Mouse (Mus musculus) brain, embryonic 18.5 days (tissue): Measurements from ENCODE around the gene Pkdcc.
A peak's percentile ranks its signal among the peaks of the same experiment; 100 is the strongest.

ENCODE experiments used
- DNase-seq: peaks from one replicate; pipeline ENCODE4 v3.0.0-alpha.2; 2012; ENCODE audit warnings: low read depth, low spot score

Gene Pkdcc

DNA sequence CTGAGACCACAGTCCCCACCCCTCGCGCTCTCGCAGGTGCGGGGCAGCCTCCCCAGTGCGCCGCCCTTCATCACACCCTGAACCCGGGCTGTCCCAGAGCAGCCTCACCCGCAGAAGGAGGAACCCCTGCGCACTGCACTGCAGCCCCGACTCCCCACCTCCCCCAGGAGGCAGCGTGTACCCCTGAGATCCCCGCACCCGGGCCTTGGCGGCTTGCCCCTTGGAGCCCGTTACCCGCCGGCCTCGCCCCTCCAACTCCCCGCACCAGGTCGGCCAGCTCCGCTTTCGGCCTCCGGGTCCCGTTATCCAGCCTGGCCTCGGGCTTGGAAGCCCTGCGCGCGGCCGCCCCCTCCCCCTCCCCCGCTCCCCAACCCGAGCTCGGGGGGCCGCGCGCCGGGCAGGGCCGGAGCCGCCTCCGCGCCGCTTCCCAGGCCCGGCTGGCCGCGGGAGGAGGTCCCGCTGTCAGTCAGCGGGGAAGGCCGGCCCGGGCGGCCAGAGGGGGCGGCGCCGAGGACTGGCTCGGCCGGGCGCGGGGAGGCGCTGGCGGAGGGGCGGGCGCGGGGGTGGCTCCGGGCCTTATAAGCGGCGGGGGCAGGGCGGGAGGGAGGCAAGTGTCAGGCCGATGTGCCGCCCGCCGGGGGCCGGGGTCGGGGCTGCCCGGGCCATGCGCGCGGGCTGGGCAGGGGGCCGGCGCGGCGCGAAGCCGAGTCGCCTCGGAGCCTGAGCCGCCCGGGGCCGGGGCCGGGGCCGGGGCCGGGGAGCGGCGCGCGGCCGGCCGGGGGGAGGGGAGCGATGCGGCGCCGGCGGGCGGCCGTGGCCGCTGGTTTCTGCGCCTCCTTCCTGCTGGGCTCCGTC lies at the start of gene Pkdcc:
Gene Pkdcc, plus strand, starts transcription at position 619 of the 855 bp plus-strand sequence.
- peak; percentile 60 for DNase-seq

DNA sequence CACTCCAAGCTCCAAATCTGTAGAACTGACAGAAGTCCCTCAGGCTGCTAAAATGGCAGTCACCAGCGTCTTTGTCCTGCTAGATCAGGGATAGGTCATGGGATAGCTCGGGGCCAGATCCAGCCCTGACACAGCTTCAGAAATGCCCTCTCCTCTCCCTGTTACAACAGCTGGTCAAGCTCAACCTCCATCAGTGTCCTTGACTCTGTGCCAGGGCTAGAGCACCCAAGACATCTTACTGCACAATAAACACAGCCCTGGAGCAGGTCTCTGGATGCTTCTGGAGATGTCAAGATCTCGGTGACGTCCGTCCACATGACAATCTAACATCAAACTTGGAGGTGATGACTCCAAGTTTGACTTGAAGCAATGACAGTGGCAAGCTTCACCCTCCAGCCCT lies 48.9 kb upstream of the Pkdcc start:
- DNase-seq, result no peak

GRCm38 (mm10) chr17:83176146-83176545 lies 38.9 kb upstream of the Pkdcc start:
- no peak for DNase-seq

- no peak for DNase-seq
These were observed 36.5 kb upstream of the Pkdcc start for GRCm38 (mm10) chr17:83178483-83179150.

DNA sequence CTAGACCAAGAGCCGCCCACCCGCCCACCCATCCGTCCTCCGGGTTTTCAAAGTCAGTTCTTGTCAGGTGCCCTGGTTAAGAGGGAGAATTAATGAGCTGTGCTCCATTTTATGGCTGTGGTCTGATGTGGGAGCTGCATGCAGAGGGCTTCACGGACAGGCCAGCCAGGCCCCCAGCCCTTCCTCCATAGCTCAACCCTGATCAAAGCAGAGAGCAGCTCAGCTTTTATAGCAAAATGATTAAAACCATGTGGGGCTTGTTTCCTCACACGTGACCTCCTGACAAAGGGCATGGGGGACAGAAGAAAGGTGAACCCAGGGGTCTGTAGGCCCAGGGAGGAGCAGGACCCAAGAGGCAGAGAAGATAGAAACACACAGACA lies 36.0 kb upstream of the Pkdcc start:
- no peak for DNase-seq

DNA sequence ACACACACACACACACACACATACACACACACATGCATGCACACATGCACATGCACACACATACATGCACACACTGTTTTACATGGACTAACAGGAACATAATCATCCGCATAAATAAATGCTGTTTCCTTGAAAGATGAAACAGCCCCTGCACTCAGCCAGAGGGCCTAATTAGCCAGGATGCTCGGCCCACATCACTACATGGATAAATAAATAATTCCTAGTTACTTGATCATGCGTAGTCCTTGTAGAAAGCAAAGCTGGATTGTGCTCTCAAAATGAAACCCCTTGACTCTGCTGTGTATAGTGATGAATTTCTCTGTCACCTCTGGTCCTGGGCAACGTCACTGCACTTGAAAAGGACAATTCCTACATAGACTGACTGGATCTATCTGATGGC lies 35.5 kb upstream of the Pkdcc start:
- no peak for DNase-seq

DNA sequence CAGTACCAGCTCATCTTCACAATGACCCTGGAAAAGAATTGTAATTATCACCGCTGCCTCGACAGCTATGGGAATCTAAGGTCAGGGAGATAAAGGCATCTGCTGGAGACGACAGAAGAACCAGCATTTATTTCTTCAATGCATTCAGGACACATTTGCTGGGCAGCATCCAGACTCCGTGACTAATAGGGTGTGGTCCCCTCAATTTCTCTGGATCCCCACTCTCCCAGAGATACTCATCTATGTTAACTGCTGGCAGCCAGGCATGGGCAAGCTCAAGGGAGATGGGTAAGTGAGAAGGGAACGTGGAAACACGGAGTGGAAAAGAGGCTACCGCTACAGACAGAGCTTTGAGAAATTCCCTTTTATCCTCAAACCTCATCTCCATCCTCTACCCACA lies 34.0 kb upstream of the Pkdcc start:
- DNase-seq, result no peak

DNA sequence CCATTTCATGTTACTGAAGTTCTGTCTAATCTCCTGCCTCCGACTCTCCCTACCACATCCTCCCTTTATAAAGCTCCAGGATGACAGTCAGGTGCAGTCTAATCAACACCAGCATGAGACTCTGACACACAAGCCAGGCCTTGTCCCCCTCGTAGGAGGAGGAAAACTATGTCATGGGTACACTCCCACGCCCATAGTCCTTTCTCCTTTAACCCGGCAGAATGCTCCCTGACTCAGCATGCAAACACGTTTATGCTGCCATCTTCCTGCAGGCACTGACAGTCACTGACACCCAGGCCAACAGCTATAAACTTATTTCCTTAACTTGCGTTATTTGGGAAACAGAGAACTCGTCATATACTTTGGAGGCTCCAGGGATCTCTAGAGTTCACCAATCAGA lies 33.5 kb upstream of the Pkdcc start:
- no peak for DNase-seq

GRCm38 (mm10) chr17:83182061-83182664 lies 32.9 kb upstream of the Pkdcc start:
- DNase-seq, result no peak

DNA sequence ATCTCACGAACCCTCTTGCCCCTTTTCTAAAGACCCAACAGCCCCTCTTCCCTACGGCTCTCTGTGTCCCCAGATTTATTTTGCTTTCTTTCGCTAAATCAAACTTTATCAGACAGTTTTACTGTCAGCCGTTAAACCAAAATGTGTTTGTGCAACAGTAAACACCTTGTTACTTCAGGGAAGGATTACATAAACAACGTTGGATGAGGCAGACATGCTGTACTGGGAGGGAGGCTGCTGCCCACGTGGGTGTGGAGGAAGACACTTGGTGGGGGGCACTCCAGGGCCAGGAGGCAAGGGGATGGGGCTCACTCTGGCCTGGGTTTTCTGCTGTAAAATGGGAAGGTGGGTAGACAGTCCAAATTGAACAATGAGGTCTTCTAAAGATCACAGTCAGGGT lies 32.3 kb upstream of the Pkdcc start:
- DNase-seq, result no peak

DNA sequence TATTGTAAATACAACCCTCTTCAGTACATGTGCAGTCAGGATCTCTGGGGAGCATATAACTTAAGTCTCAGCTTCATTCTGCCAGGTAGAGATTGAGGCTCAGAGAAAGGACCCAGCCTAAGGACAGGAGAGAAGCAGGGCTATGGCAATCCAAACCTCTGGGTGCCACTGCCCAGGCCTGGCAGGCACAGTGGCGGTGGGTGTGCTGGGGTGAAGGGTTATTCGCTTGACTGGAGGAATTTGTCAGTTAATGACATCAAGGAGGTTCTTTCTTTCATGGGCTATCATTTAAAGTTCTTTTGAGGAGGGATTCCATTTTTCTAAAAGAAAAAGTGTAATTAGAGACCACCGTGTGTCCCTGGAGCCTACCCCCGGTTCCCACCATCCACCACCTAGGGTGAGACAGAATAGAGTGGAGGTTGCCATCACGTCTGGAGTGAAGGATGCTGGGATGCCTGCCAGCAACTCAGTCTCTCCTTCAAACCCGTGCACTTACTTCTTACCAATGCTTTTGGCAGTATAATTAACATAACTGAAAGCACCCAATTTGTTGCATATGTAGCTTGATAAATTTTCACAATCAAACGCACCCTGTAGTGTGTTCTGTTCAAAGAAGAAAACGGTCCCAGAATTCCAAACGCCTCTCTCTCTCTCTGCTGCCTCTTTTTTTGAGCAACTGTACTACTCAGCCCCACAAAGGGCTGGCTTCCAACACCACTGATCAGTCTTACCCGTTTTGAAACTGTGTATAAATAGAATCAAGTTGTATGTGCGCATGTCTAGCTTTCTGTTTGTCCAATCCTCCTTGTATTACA lies 27.1 kb upstream of the Pkdcc start:
- peak; percentile 24 for DNase-seq

DNA sequence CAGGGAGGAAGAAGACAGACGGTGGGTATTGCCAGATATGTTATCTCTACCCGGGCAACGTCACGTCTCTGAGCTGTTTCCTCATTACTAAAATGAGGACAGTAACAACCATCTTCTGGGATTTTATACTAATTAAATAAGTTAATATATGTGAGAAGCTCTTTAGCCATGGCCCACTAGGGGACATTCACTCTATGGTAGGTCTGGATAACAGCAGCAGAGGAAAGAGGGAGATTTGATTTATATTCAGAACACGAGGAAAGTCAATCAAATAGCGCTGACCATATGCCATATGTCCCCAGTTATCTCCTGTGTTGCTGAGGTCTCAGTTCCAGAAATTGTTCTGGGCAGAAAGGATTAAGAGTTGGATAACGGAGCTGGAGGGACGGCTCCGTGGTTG lies 24.3 kb upstream of the Pkdcc start:
- no peak for DNase-seq

GRCm38 (mm10) chr17:83194491-83194890 lies 20.6 kb upstream of the Pkdcc start:
- no peak for DNase-seq

DNA sequence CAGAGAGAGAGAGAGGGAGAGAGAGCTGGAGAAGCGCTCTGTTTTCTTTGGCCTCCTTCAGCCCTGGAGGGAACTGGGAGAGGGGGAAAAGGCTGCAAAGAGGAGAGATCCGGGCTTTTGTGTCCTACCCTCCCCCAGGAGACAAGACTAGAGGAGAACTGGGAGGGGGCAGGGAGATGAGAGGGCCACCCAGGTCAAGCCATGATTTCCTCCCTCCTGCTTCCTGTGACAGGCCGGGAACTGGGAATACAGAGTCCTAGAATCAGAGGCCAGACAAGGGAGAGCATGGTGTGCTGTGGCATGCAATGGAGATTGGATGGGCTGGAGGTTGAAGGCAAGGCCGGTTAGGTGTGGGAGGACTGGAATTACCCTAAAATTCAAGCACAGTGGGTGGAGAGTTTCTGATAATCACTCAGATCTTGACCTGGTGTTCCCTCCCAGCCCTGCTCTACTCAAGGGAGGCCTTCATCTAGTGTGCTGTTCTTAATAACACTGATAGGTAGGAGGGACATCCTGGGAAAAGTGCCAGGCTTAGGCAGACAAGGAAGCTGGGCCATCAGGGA lies 17.6 kb upstream of the Pkdcc start:
- no peak for DNase-seq

DNA sequence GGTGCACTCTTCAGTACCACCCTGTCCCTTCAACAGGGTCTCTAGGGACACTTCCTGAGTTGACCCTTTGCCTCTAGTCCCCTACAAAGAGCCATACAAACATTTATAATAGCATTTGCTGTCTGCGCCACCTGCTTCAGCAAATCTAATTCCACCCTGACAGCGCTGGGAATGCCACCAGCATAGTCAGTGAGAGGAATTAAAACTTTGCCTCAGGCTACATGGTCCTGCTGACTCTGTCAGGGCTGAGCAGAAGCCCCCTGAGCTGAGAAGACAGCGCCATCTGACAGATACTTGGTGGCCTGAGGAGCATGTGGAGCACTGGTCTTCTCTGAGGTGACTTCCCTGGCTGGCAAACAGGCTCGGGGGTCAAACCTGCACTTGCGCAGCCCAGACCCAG lies 14.6 kb upstream of the Pkdcc start:
- no peak for DNase-seq

DNA sequence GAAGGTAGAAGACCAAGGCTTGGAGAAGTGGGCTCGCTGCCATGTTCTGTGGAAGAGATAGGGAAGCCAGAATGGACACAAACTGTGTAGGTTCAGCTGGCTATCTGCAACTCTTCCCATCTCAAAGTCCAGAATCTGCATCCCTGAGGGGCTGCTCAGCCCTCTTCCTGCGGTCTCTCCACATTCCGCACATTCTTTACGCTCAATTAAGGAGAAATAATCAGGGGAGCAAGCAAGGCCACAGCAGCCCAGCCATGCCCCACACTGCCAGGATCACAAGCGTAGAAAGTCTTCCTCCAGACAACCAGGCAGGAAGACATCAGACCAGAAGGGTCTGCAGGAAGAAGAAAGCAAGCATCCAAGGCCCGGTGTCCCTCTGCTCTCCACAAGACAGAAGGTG lies 13.8 kb upstream of the Pkdcc start:
- DNase-seq, result no peak

- DNase-seq, result no peak
These were observed 11.3 kb upstream of the Pkdcc start for GRCm38 (mm10) chr17:83203692-83204383.

- no peak for DNase-seq
These were observed 7.8 kb upstream of the Pkdcc start for GRCm38 (mm10) chr17:83207296-83207695.

DNA sequence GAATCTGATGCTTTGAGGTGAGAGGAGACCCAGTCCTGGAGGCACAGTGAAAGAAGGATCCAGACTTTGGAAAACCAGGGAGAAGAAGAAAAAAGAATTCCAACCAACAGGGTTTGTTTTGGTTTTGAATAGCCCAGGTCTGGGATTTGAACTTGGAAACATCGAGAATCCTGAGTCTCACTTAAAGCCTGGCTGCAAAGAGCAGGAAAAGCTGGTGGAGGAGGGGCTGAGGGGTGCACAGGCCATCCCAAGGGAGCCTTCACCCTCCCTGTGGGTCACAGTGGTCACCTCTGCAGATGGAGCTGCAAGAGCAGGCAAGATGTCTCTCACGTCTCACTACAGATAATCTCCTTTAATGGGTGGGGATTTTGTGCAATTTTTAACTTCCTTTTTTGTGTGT lies 6.6 kb upstream of the Pkdcc start:
- no peak for DNase-seq

DNA sequence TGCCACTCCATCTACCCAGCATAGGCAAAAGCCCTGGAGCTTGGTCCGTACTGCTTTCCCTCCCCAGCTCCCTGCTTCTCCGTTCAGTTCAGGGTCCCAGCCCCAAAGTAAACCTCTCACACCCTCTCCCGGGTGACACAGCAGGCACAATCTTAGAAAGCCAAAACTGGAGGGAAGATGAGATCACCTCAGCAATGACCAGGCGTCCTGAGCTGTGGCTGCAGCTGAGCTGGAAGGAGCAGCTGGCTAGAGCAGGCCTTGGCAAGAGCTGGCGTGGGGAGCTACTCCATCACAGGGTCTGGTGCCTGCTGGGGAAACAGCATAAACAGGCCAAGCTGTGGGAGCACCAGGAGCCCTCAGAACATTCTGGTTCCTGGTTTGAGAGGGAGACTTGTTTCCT lies 4.6 kb upstream of the Pkdcc start:
- DNase-seq, result no peak

GRCm38 (mm10) chr17:83211196-83211595 lies 3.9 kb upstream of the Pkdcc start:
- no peak for DNase-seq
